ENCODE assay signal across 12 mouse cellular contexts in genomic region chr17:86580724-86581123, GRCm38 (mm10).
"Had no signal": no experiment of that assay in that cellular context is flagged by ENCODE, and none has a peak within 500 bp of the region (broad histone marks: within the 10 kb centered on the region; RNA-seq: fewer than 3 reads in every experiment).

No protein-coding gene starts in this region.

- ATAC-seq: midbrain, embryonic 15.5 days had no signal

- H3K4me3 ChIP-seq: left cerebral cortex, adult 2 months; limb, embryonic 10.5 days; liver, embryonic 15.5 days; midbrain, embryonic 15.5 days; neural tube, embryonic 13.5 days; stomach, embryonic 15.5 days had no signal

- H3K27ac ChIP-seq: left cerebral cortex, adult 2 months; limb, embryonic 10.5 days; liver, embryonic 15.5 days; midbrain, embryonic 15.5 days; neural tube, embryonic 13.5 days; stomach, embryonic 15.5 days had no signal

- DNase-seq: kidney, postnatal 10 days; lung, embryonic 14.5 days; lung, postnatal 10 days; lung, postnatal 4 days; retina, postnatal 1 day; right cerebral cortex, postnatal 14 days had no signal
